Mouse (Mus musculus) adrenal gland, postnatal 10 days (tissue): ENCODE data around the gene Gm17482. TPM values are rescaled to one million over a fixed set of nuclear protein-coding genes. Genes with fewer than 3 reads are reported as not detected.

ENCODE experiments used
- DNase-seq: peaks from one replicate; pipeline ENCODE4 v3.0.0; 2021; ENCODE audit warnings: mixed read lengths
- total RNA-seq, 2 experiments: library from RNA; stranded (reverse); gene quantifications; 2 replicates each; pipeline ENCODE4 v1.2.3; 2021

Gm17482 gene
- total RNA-seq, 2 experiments from 2014 or later, result not detected

DNA sequence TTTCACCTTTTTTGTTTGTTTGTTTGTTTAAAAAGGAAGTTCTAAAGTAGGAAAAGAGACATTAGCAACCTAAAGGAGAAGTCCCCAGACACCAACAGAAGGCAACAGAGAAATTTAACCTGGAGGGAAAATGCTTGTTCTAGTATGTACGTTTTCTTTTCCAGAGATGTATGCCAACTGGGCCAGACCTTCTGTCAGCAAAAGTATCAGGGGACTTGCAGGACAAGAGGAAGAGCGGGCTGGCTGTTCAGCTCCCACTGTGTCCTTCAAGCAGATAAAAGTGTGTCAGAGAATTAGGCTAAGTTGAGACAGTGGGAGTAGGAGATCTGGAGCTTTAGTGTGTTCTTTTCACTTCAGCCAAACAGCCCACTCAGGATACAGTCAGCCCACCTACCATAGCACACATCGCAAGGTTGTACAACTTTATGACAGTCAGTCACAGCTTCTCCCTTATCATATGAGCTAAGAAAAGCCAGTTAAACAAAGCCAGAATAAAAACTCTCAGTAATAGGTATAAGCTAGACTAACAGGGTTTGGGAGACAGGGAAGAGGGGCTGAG lies 18.4 kb downstream of the Gm17482 start:
- no peak for DNase-seq

DNA sequence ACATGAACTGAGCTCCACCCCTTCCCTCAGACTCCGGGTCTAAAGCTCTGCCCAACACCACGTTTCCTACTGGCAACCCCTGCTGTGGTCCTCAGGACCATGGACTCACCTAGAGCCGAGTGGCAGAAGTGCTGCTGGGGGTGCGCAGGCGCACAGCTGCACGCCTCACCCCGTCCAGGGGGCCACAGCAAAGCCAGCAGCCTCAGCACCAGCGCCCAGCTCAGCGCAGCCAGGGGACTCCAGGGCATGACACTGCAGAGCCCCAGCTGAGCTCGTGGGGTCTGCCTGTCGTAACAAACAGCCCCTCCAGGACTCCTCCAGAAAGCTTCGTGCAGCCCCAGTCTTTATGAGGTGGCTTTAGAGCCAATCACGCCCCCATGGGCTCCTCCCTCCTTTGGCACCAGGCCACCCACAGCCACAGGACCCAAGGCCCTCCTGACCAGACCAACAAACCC lies 24.4 kb downstream of the Gm17482 start:
- peak; percentile 60 for DNase-seq

DNA sequence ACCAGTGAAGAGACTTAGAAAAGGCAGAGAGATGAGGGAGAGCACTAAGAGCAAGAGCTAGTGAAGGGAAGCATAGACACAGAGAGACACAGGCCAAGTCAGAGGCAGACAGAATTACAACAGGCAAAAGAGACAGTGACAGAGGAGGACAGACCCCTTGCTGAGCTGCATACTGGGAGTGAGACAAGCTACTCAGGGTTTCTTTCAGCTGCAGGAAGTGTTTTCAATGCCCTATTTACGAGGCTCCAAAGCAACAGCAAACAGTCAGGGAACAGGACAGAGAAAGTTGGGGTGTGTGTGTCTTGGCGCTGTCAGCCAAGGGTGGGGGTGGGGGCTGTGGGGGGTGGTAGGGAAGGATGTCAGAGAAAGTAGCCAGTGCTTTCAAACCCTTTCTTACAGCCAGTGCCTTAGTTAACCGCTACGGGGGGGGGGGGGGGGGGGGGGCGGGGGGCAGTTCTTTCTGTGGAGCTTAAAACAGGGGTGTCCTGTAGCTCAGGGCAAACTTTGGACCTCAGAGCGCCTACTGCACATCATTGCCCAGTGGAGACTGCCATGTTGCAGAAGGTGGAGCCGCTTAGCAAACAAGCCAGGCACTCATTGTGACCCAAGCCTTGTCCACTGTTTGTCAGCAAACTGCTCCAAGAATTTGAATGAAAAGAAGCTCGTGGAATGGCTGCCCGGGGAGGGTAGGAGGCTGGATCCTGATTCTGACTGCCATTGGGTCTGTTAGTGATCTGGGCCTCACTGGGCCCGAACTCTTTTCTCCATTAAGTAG lies 25.1 kb downstream of the Gm17482 start, which contains the start of gene Timp4:
Timp4 (minus strand) TSS at position 107 of the 775 bp plus-strand sequence.
- DNase-seq, result no peak

DNA sequence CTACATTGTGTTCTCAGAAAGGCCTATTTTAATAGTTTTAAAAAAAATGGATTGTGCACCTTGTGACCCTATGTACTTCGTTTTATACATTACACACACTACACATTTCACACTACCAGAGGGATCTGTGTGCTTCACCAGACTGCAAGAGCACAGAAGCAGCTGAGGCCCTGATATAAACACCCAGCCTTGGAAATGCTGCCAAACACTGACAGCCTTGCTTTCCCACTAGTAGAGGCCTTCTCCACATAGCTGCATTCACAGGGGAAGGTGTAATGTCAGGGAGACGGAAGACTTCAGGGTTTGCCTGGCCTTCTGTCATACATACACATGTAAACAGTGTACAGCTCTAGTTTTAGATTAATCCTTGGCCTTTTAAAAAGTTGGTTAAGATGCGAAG lies 28.0 kb downstream of the Gm17482 start:
- peak; percentile 34 for DNase-seq

DNA sequence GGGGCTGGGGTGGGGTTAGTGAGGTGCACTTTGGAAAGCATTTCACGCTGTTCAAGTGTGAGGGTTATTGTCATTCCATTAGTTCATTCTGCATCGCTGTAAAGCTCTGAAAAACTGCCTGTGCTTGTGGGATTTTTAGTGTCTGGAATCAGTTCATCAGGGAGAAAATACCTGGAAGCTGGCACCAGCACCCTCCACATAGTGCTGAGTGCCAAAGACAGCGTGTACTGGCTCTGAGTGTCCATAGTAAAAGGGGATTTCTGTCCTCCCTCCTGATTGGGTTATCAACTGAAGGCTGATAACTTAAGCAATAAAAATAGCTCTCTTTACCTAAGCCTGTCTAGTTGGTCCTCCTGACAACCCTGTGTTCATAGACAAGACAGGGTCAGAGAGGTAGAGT lies 33.4 kb downstream of the Gm17482 start:
- DNase-seq, result no peak

DNA sequence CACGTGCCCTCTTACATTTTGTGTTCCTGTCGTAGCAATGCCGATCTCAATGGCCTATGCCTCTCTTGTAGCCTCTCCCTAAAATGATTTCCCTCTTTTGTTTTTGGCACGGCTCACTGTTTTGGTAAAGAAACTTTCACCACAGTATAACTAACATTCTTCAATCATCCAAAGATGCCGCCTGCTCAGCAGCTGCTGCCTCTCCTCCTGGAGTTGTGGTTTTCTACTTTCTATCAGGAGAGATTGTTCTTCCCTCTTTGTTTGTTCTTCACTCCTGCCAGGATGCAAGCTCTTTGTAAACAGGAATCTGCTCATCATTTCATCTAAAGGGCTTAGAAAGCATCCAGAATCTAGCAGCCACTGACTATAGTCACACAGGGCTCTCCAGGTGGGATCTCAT lies 39.6 kb downstream of the Gm17482 start:
- no peak for DNase-seq

DNA sequence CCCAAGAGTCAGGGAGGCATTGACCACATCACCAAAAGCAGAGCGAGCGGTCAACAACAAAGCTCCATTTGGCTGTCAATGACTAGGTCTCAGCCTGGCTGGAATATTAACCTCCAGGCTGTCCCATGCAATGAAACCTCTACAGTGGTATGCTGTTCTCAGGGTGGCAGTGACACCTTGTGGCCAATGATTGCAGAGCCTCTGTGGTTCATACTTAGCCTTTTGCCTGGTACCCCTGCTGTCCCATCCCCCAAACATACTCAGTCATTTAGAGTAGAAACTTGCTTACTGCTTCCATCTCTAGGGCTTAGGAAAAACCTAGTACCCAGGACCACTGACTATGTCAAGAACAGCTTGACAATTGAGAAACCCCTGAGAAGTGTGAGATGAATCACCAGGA lies 40.8 kb downstream of the Gm17482 start:
- DNase-seq, result peak; percentile 86

DNA sequence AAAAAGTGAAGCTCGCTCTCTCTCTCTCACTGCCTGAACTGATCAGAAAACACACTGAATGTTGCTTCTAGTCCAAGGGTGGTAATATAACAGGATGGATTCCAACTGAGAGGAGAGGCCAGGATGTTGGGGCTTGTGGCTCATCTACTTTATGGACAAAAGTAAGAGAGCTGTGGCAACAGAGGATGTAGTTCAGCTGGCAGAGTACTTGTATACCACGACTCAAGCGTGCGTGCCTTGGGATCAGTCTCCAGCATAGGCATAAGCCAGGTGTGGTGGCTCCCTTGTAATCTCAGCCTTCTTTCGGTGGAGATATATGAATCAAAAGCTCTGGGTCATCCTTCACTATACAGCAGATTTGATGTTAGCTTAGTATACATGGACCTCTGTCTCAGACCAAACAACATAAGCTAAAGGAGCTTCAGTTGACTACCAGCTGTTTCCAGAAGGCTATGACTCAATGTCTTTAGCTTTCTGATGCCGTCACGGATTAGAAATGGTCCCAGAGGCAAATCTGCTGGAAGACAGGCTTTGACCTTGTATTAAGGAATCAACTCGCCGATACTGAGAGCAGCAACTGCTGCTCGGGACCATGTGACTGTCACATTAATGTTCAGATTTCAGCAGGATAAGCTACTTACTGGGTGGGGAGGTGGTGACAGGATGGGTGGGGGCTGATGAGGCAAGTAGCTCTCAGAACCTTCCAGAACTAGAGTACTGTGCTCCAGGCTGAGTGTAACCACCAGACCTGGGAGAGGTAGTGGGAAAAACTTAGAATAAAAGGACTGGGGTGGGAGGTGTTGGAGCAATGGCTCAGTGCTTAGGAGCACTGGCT lies 41.6 kb downstream of the Gm17482 start:
- no peak for DNase-seq

DNA sequence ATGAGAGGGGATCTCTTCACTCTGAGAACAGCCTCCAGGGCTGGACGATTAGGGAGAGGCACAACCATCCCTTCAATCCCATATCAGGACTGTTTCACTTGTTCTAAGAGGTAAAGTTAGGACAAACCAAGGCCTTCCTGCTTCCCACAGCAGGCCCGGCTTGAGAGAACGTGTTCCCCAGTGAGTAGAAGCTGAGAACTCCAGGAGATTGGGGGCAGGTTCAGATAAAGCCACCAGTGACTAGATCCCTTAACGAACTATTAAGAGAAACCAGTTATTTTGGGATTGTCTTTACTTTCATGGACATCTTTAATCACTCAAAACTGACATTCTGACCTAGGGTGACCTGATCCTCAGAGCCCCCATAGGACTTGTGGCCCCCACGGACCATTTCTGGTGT lies 42.4 kb downstream of the Gm17482 start:
- DNase-seq, result no peak

DNA sequence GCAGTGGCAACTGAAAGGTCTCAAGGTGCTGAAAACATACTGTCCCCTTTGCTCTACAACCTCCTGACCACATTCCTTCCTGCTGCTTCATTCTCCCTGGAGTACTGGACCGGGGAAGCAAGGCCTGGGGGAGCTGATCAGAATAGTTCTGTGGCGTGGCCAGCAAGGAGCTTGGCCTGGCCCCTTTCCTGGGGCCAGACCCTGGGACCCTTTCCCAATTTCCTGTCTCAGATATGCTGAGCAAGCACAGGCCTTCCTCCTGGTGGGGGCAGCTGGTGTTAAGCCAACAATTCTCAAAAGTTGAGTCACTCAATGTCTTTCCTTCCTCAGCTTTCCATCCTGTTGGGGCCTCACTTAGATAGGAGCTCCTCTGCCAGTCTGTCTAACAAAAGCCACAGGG lies 42.9 kb downstream of the Gm17482 start:
- no peak for DNase-seq

DNA sequence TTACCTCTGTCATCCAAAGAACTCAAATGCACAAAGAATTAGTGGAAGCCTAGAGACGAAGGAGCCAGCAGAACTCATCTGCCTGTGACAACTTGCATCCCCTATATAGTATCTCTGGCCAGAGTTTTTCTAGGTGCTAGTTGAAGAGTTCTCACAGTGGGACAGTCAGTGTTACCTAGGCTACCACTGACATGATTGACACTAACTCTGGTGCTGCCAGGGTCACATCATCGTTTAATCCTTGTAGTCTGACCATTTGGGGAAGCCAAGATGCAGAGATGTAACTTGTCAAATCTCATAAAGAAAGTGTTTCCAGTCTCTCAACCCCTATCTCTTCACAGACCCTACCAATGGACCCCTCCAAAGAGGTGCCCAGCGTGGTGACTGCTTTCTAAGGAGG lies 44.2 kb downstream of the Gm17482 start:
- no peak for DNase-seq

DNA sequence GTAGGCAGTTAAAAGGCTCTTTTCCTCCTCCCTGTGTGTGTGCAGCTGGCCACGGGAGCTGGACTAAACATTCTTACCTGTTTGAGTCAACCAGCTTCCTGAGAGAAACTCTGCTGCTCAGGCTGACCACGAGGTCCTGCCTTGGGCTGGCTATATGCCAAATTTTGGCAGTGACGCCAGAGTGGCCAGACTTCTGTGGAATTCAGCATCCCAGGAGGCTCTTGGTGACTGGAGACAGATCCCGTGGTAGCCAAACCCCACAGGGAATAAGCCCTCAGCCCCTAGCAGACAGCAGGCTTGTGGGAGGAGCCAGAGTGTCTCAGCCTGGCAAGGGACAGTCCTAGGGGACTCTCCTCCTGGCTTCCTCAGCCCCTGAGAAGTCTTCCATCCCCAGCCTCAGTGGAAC lies 44.7 kb downstream of the Gm17482 start:
- DNase-seq, result peak; percentile 80

DNA sequence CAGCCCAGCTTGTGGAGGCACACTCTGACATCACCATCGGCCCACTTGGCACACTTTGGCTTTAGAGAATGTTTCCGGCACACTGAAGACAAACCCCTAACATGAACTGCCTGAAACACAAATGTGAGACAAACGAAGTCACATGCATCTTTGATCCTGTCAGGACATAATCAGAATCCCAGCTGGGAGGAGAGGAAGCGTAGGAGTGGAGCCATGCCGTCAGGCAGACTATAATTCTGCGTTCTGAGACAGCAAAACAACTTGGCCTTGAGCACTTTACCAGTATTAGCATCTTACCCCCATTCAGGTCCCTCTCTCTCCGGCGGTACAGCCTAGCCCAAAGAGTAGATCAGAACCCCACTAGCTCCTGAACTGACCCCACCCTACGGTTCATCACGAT lies 46.2 kb downstream of the Gm17482 start:
- no peak for DNase-seq

DNA sequence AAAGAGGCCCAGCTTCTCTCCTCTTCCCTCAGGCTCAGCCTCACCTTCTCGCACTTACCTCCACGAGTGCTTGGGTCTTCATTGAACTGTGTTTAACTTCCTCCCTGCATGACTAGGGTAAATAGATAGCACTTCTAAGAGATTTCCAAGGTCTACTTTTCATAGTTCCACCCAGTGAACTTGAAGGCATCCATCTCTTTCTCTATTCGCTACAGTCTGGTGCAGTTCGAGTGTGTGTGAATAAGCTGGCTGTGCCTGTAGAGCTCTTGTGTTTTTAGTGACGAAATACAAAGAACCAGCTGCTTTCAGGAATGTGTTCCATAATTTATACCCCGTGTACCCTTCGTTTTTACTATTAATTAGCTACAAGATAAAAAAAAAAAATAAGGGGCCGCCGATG lies 47.6 kb downstream of the Gm17482 start:
- DNase-seq, result no peak

DNA sequence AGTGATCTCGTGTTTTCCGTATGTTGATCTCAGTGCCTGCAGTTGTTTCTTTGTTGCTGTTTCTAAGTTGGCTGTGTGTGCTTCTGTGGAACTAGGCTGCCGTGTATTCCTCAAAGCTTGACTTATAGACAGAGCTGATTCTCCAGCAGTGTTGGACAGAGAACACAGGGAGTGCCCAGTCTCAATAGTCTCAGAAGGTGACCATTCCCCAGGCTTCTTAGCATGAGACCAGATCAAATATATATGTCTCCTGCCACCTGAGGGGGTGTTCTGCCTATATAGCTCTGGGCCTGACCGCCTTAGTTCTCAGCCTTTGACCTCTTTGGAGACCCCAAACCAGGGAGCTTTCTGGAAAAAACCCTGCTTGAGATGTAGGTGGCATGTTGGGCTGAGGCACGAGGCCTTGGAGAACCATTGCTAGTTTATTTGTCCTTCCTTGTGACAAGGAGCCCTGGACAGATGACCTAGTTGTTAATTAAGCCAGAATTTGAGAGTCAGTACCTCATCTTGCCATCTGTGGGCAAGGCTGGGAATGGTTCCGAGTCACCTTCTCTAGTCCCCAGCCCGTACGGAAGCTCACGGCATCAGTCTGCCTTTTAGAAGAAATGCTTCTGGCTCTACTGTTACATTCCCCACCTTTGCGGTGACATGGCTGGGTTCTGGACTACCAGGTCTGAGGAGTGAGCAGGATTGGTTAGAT lies 48.1 kb downstream of the Gm17482 start:
- no peak for DNase-seq

DNA sequence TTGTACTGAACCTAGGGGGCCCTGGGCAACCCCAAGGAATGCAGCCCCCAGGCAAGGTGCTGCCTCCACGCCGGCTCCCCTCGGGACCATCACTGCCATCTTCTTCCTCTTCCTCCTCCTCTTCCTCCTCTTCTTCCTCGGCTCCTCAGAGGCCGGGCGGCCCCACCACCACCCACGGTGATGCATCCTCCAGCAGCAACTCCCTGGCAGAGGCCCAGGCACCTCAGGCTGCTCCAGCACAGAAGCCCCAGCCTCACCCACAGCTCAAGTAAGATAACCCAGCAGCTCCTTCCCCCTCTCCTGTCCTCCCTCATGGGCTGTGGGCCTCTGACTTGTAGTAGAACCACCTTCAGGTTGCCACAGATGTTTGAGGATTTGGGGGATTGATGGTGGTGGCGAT lies 50.9 kb downstream of the Gm17482 start:
- no peak for DNase-seq

DNA sequence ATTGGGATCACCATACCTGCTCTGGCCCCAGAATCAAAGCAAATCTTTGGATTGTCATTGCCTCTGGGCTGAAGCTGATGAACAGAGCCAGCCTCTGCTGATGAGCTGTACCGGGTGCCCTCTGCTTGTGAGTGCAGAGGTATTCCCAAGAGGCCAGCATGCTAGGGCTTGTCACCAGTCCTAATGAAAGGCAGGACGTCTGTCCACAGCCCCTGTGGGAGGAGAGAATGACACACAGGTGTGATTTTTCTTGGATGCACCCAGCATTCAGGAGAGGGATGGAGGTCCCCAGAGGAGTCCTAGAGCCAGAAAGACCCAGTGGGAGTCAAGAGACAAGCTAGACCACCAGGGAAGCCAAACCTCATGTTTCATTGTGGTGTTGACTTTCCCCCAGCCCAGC lies 52.5 kb downstream of the Gm17482 start:
- DNase-seq, result no peak

DNA sequence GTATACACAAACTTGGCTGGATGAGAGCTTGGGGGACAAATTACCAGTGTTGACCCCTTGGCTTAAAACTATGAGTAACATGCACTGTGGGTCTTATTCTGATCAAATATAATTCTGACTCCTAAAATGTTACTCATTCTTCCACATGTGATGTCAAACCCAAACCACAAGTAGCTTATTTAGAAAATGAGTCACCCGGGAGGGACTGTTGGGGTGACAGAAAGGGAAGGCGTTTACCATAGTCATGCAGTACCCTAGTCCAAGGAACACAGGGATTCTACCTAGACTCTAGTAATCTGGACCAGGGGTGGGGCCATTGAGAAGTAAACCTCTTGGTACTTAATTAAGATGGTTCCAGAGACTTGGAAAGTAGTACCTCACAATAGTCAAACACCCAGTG lies 57.0 kb downstream of the Gm17482 start:
- no peak for DNase-seq

DNA sequence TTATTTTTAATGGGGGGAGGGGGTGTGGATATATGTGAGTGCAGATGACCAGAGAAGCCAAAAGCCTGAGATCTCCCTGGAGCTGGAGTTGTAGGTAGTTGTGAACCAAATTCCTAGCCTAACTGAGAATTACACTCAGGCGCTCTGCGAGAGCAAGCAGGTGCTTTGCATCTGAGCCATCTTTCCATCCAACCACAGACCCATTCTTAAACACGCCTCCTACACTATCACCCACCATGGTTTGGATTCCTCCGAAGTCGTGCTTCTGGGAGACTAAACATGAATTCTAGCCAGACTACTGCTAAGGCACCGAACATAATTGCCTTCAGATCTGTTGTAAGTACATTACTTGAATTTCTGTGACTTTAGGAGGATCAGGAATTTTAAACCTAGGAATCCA lies 59.3 kb downstream of the Gm17482 start:
- DNase-seq, result no peak

DNA sequence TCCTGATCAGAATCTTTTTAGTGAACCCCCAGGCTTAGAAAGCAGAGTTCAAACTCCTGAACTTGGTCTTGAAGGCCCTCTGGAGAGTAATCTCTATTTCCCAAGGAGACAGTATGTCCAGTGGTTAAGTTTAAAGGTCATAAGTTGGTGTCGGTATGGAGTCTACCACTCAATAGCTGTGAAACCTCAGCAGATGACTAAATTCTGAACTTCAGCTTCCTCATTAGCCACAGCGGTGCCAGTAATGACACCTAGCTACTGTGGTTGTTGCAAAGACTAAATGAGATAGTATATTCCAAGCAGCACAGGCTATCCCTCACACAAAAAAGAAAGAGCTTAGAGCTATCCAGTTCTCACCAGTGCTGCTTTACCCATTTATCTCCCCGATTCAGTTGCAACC lies 61.1 kb downstream of the Gm17482 start:
- no peak for DNase-seq

DNA sequence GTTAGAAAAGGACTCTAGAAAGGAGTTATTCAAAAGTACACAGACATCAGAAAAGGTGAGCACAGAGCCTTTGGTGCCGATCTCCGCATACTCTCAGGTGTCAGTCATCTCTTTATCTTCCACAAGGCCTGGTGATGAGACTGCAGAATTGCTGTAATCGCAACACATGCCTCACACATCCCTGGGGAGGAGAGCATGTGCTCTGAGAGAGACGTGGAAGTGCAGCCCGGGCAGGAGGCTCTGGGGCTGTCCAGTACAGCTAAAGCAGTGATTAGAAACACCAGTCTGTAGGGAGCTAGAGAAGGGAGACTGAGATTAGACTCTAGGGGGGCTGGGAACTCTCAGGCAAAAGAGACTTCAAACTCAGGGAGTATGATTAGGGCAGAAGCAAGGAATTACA lies 63.4 kb downstream of the Gm17482 start:
- no peak for DNase-seq

DNA sequence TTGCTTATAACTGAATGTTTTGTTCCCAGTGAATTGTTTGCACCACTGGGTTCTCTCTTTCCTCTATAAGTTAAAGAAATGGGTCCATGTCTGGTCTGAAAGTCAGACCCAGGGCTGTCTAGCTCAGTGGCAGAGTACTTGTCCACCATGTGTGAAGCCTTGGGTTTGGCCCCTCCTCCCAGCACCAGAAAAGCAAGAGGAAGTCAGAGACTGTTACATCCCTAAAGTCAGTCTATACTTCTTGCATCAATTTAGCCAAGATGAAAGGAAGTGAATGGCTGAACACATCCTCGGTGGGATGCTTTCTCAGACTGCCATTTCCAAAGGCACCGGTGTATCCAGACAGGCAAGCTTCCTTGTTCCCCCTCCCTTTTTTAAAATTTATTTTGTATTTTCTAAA lies 63.9 kb downstream of the Gm17482 start:
- no peak for DNase-seq

DNA sequence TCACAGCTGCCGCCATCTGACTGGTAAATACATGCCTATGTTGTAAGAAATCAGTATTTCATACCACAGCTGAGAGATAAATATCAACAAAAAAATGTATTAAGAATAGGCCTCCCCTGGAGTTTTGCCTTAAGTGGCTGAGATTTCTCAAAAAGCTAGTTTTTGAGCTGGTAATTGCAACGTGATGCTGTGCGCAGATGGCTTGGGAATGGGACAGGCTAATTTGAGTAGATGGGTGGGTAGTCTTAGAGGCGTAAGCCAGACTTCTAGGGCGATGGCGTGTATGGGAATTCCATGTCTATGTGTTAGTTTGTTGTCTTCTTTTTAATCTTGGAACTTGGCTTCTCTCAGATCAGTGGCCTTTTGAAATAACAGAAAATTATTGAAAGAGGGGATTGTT lies 64.7 kb downstream of the Gm17482 start:
- no peak for DNase-seq
